Mouse (Mus musculus): Measurements from ENCODE around the gene Slc17a5. TPM values are rescaled to one million over a fixed set of nuclear protein-coding genes. Genes with fewer than 3 reads are reported as not detected.
A peak's percentile ranks its signal among the peaks of the same experiment; 100 is the strongest.

Gene Slc17a5
- polyA plus RNA-seq, 1 experiment from 2014 or later: 16.9 TPM

DNA sequence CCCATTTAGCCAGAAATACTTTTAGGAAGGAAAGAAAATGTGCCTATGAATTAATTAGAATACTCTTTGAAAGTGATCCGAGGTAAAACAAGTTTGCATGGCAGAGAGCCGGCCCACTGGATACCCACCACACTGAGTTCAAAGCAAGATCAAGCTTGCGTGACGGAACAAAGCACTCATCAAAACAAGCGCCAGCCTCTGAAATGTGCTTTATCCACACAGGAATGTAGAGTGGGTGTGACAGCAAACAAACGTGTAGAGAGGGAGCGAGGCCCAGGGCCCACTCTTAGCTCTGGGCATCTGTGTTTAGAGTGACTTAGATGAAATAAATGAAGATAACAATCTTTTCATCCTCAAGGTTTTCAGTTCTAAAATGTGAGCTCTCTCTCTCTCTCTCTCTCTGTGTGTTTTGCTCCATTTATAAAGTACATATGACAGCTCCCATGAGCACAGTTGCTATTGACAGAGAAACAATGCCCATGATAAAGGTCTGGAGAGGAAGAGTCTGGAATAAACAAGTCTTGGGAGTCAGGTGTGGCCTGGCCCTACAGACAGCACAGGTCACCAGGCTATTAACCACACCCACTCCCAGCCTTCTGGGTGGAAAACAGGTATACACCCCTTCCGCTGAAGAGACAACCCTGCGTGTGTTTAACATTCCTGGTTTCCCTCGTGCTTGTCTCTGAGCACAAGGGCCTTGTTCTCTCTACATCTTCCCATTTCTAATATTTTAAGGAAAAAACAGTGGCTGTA is 8.0 kb downstream of the Slc17a5 start:
- no peak overlapping the region for H3K4me2 ChIP-seq (ENCODE audit: low read length)
- H3K9ac ChIP-seq (replicated peaks; ENCODE audit: low read length): no peak overlapping the region
- WGBS: 29% methylated on average over 10 of the region's 10 CpGs
- peak; percentile 9 for DNase-seq
- H3K27me3 ChIP-seq (ENCODE audit: control insufficient read depth, insufficient read depth, low read length): no peaks in the 10 kb centered on the region
- no peak for ATAC-seq (ENCODE audit: low FRiP score, low TSS enrichment)
- no peak overlapping the region for H3K4me3 ChIP-seq (replicated peaks; ENCODE audit: low read depth, low read length)
- H3K27ac ChIP-seq (replicated peaks; ENCODE audit: low read depth, low read length): no peak overlapping the region
- H3K4me1 ChIP-seq (ENCODE audit: control insufficient read depth, insufficient read depth, low read length): 0 out of 2 replicates have a peak, but pooled peaks cover 2% of the 10 kb centered on the region
- no peaks in the 10 kb centered on the region for H3K9me3 ChIP-seq (ENCODE audit: control insufficient read depth, low read length)
- peaks cover 28% of the 10 kb centered on the region for H3K36me3 ChIP-seq (ENCODE audit: control insufficient read depth, insufficient read depth, low read length)

DNA sequence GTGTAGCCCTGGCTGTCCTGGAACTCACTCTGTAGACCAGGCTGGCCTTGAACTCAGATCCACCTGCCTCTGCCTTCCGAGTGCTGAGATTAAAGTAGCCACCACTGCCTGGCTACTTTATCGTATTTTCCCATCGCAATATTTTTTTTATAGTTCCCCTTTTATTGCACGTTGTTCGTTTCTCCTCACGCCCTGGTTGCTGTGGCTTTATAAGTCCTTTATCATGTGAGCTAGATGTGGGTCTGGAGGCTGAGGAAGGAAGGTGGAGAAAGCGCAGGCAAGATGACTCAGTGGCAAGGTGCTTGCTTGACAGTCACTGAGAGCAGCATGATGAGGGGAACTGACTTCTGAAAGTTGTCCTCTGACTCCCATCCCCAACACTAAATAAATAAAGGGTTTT is 9.0 kb downstream of the Slc17a5 start:
- ATAC-seq (ENCODE audit: low FRiP score, low TSS enrichment) (no peak), DNase-seq (no peak)
- Histone ChIP-seq H3K4me2 (ENCODE audit: low read length) (no peak overlapping the region), H3K4me1 (ENCODE audit: control insufficient read depth, insufficient read depth, low read length) (0 out of 2 replicates have a peak, but pooled peaks cover 2% of the 10 kb centered on the region), H3K9ac (replicated peaks; ENCODE audit: low read length) (no peak overlapping the region), H3K27ac (replicated peaks; ENCODE audit: low read depth, low read length) (no peak overlapping the region), H3K36me3 (ENCODE audit: control insufficient read depth, insufficient read depth, low read length) (peaks cover 33% of the 10 kb centered on the region), H3K9me3 (ENCODE audit: control insufficient read depth, low read length) (no peaks in the 10 kb centered on the region), H3K27me3 (ENCODE audit: control insufficient read depth, insufficient read depth, low read length) (no peaks in the 10 kb centered on the region), H3K4me3 (replicated peaks; ENCODE audit: low read depth, low read length) (no peak overlapping the region)
- WGBS: 92% methylated on average over 7 of the region's 7 CpGs

DNA sequence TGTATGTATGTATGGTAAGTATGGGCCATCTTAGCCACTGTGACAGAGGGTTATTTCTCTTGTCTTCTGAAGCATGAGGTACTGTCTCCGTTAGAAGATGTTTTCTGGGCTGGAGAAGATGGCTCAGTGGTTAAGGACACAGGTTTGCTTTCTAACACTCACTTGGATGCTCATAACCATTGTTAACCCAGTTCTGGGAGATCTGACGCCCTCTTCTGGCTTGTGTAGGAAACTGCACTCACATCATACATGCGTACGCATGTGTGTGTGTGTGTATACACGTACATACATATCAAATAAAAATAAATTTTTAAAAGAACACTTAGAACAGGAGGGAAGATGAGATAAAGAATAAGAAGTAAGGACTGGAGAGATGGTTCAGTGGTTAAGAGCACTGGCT is 11.4 kb downstream of the Slc17a5 start:
- DNase-seq (no peak), ATAC-seq (ENCODE audit: low FRiP score, low TSS enrichment) (no peak)
- Histone ChIP-seq H3K4me1 (ENCODE audit: control insufficient read depth, insufficient read depth, low read length) (0 out of 2 replicates have a peak, but pooled peaks cover 2% of the 10 kb centered on the region), H3K27ac (replicated peaks; ENCODE audit: low read depth, low read length) (no peak overlapping the region), H3K4me3 (replicated peaks; ENCODE audit: low read depth, low read length) (no peak overlapping the region), H3K27me3 (ENCODE audit: control insufficient read depth, insufficient read depth, low read length) (no peaks in the 10 kb centered on the region), H3K36me3 (ENCODE audit: control insufficient read depth, insufficient read depth, low read length) (peaks cover 34% of the 10 kb centered on the region), H3K4me2 (ENCODE audit: low read length) (no peak overlapping the region), H3K9ac (replicated peaks; ENCODE audit: low read length) (no peak overlapping the region), H3K9me3 (ENCODE audit: control insufficient read depth, low read length) (no peaks in the 10 kb centered on the region)
- WGBS: 96% methylated on average over 5 of the region's 5 CpGs

DNA sequence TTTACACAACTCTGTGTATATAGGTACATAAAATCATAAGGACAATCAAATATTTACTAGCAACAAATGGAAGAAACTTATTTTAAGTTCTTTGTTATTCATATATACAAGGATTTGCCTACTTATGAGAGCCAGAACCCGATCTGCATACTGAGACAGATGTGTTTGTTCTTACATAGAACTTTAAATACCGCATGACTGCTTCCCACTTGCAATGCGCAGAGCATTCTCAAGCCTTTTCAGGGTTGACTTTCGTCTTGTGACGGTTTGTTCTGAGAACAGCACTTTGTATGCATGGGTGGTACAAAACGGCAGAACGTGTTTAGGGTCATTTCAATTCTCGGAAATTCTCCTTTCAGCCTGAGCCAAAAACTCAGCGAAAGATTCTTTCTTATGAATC is 17.9 kb downstream of the Slc17a5 start:
- no peaks in the 10 kb centered on the region for H3K9me3 ChIP-seq (ENCODE audit: control insufficient read depth, low read length)
- H3K4me2 ChIP-seq (ENCODE audit: low read length): no peak overlapping the region
- ATAC-seq (ENCODE audit: low FRiP score, low TSS enrichment) (no peak), DNase-seq (no peak)
- H3K27me3 ChIP-seq (ENCODE audit: control insufficient read depth, insufficient read depth, low read length): no peaks in the 10 kb centered on the region
- H3K36me3 ChIP-seq (ENCODE audit: control insufficient read depth, insufficient read depth, low read length): peaks cover 24% of the 10 kb centered on the region
- WGBS: 84% methylated on average over 9 of the region's 9 CpGs
- no peaks in the 10 kb centered on the region for H3K4me1 ChIP-seq (ENCODE audit: control insufficient read depth, insufficient read depth, low read length)
- H3K27ac ChIP-seq (replicated peaks; ENCODE audit: low read depth, low read length): no peak overlapping the region
- no peak overlapping the region for H3K4me3 ChIP-seq (replicated peaks; ENCODE audit: low read depth, low read length)
- H3K9ac ChIP-seq (replicated peaks; ENCODE audit: low read length): no peak overlapping the region

DNA sequence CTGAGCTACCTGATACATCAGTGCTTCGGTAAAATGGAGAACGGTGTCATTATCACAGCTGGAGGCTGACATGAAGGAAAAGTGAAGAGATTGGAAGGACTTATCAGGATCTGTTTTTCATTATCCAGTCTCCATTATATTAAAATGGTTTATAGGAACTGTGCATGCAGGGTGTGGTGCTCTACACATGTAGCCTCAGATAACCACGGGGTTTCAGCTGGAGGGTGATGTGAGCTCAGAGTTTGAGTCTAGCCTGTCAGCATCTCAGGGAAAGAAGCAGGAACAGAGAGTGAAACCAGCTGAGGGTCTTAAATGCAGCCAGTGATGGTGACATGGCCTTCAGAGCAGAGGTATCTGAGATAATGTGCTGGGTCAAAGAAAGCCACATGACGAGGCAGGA is 28.4 kb downstream of the Slc17a5 start:
- no peak overlapping the region for H3K9ac ChIP-seq (replicated peaks; ENCODE audit: low read length)
- H3K27ac ChIP-seq (replicated peaks; ENCODE audit: low read depth, low read length): no peak overlapping the region
- no peak overlapping the region for H3K4me3 ChIP-seq (replicated peaks; ENCODE audit: low read depth, low read length)
- 91% methylated on average over 4 of the region's 4 CpGs for WGBS
- H3K4me1 ChIP-seq (ENCODE audit: control insufficient read depth, insufficient read depth, low read length): no peaks in the 10 kb centered on the region
- H3K4me2 ChIP-seq (ENCODE audit: low read length): no peak overlapping the region
- DNase-seq: no peak
- H3K27me3 ChIP-seq (ENCODE audit: control insufficient read depth, insufficient read depth, low read length): no peaks in the 10 kb centered on the region
- H3K9me3 ChIP-seq (ENCODE audit: control insufficient read depth, low read length): no peaks in the 10 kb centered on the region
- no peak for ATAC-seq (ENCODE audit: low FRiP score, low TSS enrichment)
- H3K36me3 ChIP-seq (ENCODE audit: control insufficient read depth, insufficient read depth, low read length): peaks cover 17% of the 10 kb centered on the region; the same call in 1 of the 2 replicates

DNA sequence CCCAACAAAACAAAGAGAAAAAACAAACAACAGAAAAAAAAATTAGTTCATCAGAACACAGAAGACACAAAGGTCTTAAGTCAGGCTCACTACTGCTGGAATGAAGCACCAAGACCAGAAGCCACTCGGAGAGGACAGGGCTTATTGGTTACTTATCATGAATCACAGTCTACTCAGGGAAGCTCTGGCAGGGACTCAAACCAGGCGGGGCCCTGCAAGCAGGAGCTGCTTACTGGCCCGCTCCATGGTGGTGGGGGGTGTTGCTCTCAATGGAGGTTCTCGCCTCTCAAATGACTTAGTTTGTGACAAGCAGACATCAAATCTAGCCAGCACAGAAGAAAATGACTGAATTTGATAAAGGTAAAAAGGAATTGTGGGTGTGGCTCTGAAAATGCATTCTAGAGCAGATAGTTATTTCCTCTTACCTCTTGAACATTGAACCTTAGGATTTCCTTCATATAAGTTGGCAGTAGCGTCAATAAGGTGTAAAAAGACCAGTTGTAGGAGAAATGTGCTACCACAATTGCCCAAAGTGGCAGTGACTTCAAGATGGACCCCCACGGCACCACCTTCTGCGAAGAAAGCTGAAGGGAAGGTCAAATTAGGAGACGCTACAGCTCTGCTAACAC is 29.1 kb downstream of the Slc17a5 start:
- DNase-seq: no peak
- WGBS: 90% methylated on average over 8 of the region's 8 CpGs
- no peak for ATAC-seq (ENCODE audit: low FRiP score, low TSS enrichment)

DNA sequence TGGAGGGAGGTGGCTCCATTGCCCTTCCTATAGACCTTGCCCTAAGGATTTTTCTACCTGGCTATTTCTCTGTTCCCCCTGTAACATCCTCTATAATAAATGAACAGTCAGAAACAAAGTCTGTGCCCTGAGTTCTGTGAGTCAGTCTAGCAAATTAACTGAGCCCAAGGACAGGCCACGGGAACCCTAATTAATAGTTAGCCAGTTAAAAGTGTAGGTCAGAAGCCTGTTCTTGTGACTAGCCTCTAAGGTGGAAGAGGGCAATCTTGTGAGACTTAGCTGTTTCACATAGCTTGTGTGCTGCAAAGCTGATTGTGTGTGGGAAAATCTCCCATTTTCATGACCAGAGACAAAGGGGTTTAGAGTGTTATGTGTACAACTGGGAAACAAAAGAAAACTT is 30.8 kb downstream of the Slc17a5 start:
- Histone ChIP-seq H3K36me3 (ENCODE audit: control insufficient read depth, insufficient read depth, low read length) (peaks cover 23% of the 10 kb centered on the region), H3K9ac (replicated peaks; ENCODE audit: low read length) (no peak overlapping the region), H3K4me3 (replicated peaks; ENCODE audit: low read depth, low read length) (no peak overlapping the region), H3K9me3 (ENCODE audit: control insufficient read depth, low read length) (no peaks in the 10 kb centered on the region), H3K4me1 (ENCODE audit: control insufficient read depth, insufficient read depth, low read length) (no peaks in the 10 kb centered on the region), H3K27me3 (ENCODE audit: control insufficient read depth, insufficient read depth, low read length) (no peaks in the 10 kb centered on the region), H3K27ac (replicated peaks; ENCODE audit: low read depth, low read length) (no peak overlapping the region), H3K4me2 (ENCODE audit: low read length) (no peak overlapping the region)
- no peak for ATAC-seq (ENCODE audit: low FRiP score, low TSS enrichment)
- no peak for DNase-seq
- 90% methylated on average over 1 of the region's 1 CpGs for WGBS

More for the DNA sequence above, 29.1 kb downstream of the Slc17a5 start:
- Histone ChIP-seq H3K4me2 (ENCODE audit: low read length) (no peak overlapping the region), H3K4me3 (replicated peaks; ENCODE audit: low read depth, low read length) (no peak overlapping the region), H3K27me3 (ENCODE audit: control insufficient read depth, insufficient read depth, low read length) (no peaks in the 10 kb centered on the region), H3K9me3 (ENCODE audit: control insufficient read depth, low read length) (no peaks in the 10 kb centered on the region), H3K4me1 (ENCODE audit: control insufficient read depth, insufficient read depth, low read length) (no peaks in the 10 kb centered on the region), H3K27ac (replicated peaks; ENCODE audit: low read depth, low read length) (no peak overlapping the region), H3K36me3 (ENCODE audit: control insufficient read depth, insufficient read depth, low read length) (peaks cover 17% of the 10 kb centered on the region; the same call in 1 of the 2 replicates), H3K9ac (replicated peaks; ENCODE audit: low read length) (no peak overlapping the region)

DNA sequence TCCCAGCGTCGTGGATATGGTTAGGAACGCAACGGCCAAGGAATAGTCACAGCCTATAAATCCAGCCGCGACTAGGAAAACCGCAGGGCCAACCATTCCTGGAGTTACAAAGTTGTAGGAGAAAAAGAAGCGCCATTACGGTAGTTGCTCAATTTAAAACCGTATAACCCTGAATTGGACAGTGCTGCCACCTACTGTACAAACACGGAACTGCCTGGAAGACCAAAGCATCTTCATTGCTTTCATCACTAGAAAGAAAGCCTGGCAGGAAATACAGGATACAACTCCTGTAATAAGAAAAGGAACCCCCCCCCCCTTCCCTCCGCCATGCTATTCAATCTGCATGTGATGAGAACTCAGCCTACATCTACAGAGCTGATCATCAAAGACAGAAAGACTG is 34.9 kb downstream of the Slc17a5 start:
- WGBS: 49% methylated on average over 12 of the region's 12 CpGs
- DNase-seq: peak; percentile 87
- no peak overlapping the region for H3K9ac ChIP-seq (replicated peaks; ENCODE audit: low read length)
- peaks cover 29% of the 10 kb centered on the region for H3K36me3 ChIP-seq (ENCODE audit: control insufficient read depth, insufficient read depth, low read length)
- H3K27ac ChIP-seq (replicated peaks; ENCODE audit: low read depth, low read length): no peak overlapping the region
- H3K4me2 ChIP-seq (ENCODE audit: low read length): no peak overlapping the region
- no peak overlapping the region for H3K4me3 ChIP-seq (replicated peaks; ENCODE audit: low read depth, low read length)
- H3K27me3 ChIP-seq (ENCODE audit: control insufficient read depth, insufficient read depth, low read length): no peaks in the 10 kb centered on the region
- no peak for ATAC-seq (ENCODE audit: low FRiP score, low TSS enrichment)
- no peaks in the 10 kb centered on the region for H3K9me3 ChIP-seq (ENCODE audit: control insufficient read depth, low read length)
- H3K4me1 ChIP-seq (ENCODE audit: control insufficient read depth, insufficient read depth, low read length): no peaks in the 10 kb centered on the region

DNA sequence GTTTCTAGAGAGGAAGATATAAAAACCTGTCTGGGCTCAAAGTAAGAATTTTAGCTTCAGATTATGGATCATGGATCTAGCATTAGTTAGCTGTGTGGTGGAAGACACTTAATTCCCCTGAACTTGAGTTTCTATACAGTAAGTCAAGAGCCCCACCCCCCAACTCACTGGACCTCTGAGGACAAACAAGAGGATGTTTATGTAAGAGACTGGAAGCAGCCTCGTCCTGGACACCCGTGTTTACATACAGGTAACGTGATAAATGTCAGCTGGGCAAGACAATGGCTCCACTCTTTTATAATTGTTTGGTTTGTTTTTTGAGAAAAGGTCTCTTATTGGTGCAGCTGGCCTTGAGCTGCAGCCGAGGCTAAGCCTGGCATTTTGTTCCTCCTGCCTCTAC is 36.1 kb downstream of the Slc17a5 start:
- Histone ChIP-seq H3K4me1 (ENCODE audit: control insufficient read depth, insufficient read depth, low read length) (no peaks in the 10 kb centered on the region), H3K9ac (replicated peaks; ENCODE audit: low read length) (no peak overlapping the region), H3K4me2 (ENCODE audit: low read length) (no peak overlapping the region), H3K36me3 (ENCODE audit: control insufficient read depth, insufficient read depth, low read length) (peaks cover 19% of the 10 kb centered on the region), H3K4me3 (replicated peaks; ENCODE audit: low read depth, low read length) (no peak overlapping the region), H3K9me3 (ENCODE audit: control insufficient read depth, low read length) (no peaks in the 10 kb centered on the region), H3K27ac (replicated peaks; ENCODE audit: low read depth, low read length) (no peak overlapping the region), H3K27me3 (ENCODE audit: control insufficient read depth, insufficient read depth, low read length) (no peaks in the 10 kb centered on the region)
- 90% methylated on average over 4 of the region's 4 CpGs for WGBS
- ATAC-seq (ENCODE audit: low FRiP score, low TSS enrichment) (no peak), DNase-seq (no peak)

All from midbrain, embryonic 14.5 days (tissue).